Mouse (Mus musculus) midbrain, postnatal 0 days (tissue): ENCODE measurements around the gene Hoxc6. TPM values are rescaled to one million over a fixed set of nuclear protein-coding genes. Genes with fewer than 3 reads are reported as not detected.

Experiments
- ATAC-seq: fragments of 200-750 bp; cut with Nextera tagmentation; 2 replicates; pipeline ENCODE4 v1.8.0; 2017; ENCODE audit warnings: moderate number of reproducible peaks, mild to moderate bottlenecking, moderate TSS enrichment, moderate library complexity; ENCODE audit not compliant: low FRiP score
- DNase-seq: peaks from one replicate; pipeline ENCODE4 v3.0.0-alpha.2; 2015; ENCODE audit warnings: low spot score
- H3K27ac ChIP-seq: fragments of 300-500 bp; sonication (generic); 2 replicates; pipeline ENCODE4 v1.5.1; 2014; ENCODE audit warnings: low read depth, mild to moderate bottlenecking, low read length, mixed read lengths
- H3K27me3 ChIP-seq: fragments of 300-500 bp; sonication (generic); 2 replicates; pipeline ENCODE4 v1.6.1; 2014; ENCODE audit warnings: low read length, control low read depth, mixed read lengths; ENCODE audit not compliant: insufficient read depth
- H3K36me3 ChIP-seq: fragments of 300-500 bp; sonication (generic); 2 replicates; pipeline ENCODE4 v1.6.1; 2014; ENCODE audit warnings: low read length, control low read depth, mixed read lengths; ENCODE audit not compliant: insufficient read depth
- H3K4me1 ChIP-seq: fragments of 300-500 bp; sonication (generic); 2 replicates; pipeline ENCODE4 v1.6.1; 2014; ENCODE audit warnings: mild to moderate bottlenecking, control low read depth, antibody characterized with exemption, low read length, mixed read lengths; ENCODE audit not compliant: insufficient read depth
- H3K4me2 ChIP-seq: fragments of 300-500 bp; sonication (generic); 2 replicates; pipeline ENCODE4 v1.6.1; 2014; ENCODE audit warnings: low read depth, mild to moderate bottlenecking, low read length, mixed read lengths; ENCODE audit not compliant: poor library complexity, severe bottlenecking
- H3K4me3 ChIP-seq: fragments of 300-500 bp; sonication (generic); 2 replicates; pipeline ENCODE4 v1.5.1; 2014; ENCODE audit warnings: low read depth, mild to moderate bottlenecking, low read length, moderate library complexity
- H3K9ac ChIP-seq: fragments of 300-500 bp; sonication (generic); replicated peaks from 2 replicates; pipeline ENCODE4 v1.6.1; 2014; ENCODE audit warnings: mild to moderate bottlenecking, low read length, moderate library complexity, mixed read lengths; ENCODE audit not compliant: poor library complexity, severe bottlenecking
- H3K9me3 ChIP-seq: fragments of 300-500 bp; sonication (generic); 2 replicates; pipeline ENCODE4 v1.6.1; 2016; ENCODE audit warnings: low read length, control low read depth
- CTCF ChIP-seq: IDR thresholded peaks from 2 replicates; pipeline ENCODE4 v1.5.1; 2016; ENCODE audit warnings: antibody characterized with exemption, mild to moderate bottlenecking
- WGBS: fragments of 180-500 bp; shearing (Covaris S2); extraction: QIAGEN DNeasy Blood & Tissue Kit; methylation state at CpG from one replicate; pipeline ENCODE4 v1.1.7; 2014; 5-methylcytosine and 5-hydroxymethylcytosine counted together
- polyA plus RNA-seq: library from polyadenylated mRNA; unstranded; fragments of >200 nt; fragmentation: Nextera tagmentation; extraction: Ambion mirVana; gene quantifications from 2 replicates; pipeline ENCODE4 v1.2.1, GENCODE M21; 2015
- total RNA-seq: library from RNA; depleted of rRNA; stranded (reverse); fragments of >200 nt; gene quantifications from 2 replicates; pipeline ENCODE4 v1.2.3, GENCODE M21; 2014

Hoxc6 gene
- total and polyA plus RNA-seq, 2 experiments from 2014 or later, result not detected

- Histone ChIP-seq H3K4me2 (no peak overlapping the region), H3K9ac (no peak overlapping the region), H3K36me3 (no peaks in the 10 kb centered on the region), H3K4me1 (no peaks in the 10 kb centered on the region), H3K9me3 (no peaks in the 10 kb centered on the region), H3K27ac (no peak overlapping the region), H3K27me3 (peaks cover 96% of the 10 kb centered on the region), H3K4me3 (no peak overlapping the region)
- ATAC-seq, result no peak
- DNase-seq, result no peak
- 2% methylated on average over 28 of the region's 28 CpGs for WGBS
- TF ChIP-seq CTCF, result no peak
Observed at GRCm38 (mm10) chr15:103010847-103011555, 12.9 kb downstream of the Hoxc6 start.

GRCm38 (mm10) chr15:103011928-103012486, 13.9 kb downstream of the Hoxc6 start:
- H3K27ac ChIP-seq, result no peak overlapping the region
- H3K4me3 ChIP-seq, result no peak overlapping the region
- WGBS, result 2% methylated on average over 26 of the region's 26 CpGs

GRCm38 (mm10) chr15:103013238-103013984, 15.4 kb downstream of the Hoxc6 start:
- no peaks in the 10 kb centered on the region for H3K36me3 ChIP-seq
- no peaks in the 10 kb centered on the region for H3K9me3 ChIP-seq
- H3K4me1 ChIP-seq, result no peaks in the 10 kb centered on the region
- 3% methylated on average over 17 of the region's 17 CpGs for WGBS
- no peak overlapping the region for H3K4me3 ChIP-seq
- H3K4me2 ChIP-seq, result no peak overlapping the region
- TF ChIP-seq CTCF, result peak; percentile 81
- ATAC-seq (no peak), DNase-seq (peak; percentile 72)
- no peak overlapping the region for H3K9ac ChIP-seq
- H3K27ac ChIP-seq, result no peak overlapping the region
- peaks cover 96% of the 10 kb centered on the region for H3K27me3 ChIP-seq

More at GRCm38 (mm10) chr15:103011928-103012486, 13.9 kb downstream of the Hoxc6 start:
- H3K4me1 ChIP-seq, result no peaks in the 10 kb centered on the region
- no peaks in the 10 kb centered on the region for H3K9me3 ChIP-seq
- H3K36me3 ChIP-seq, result no peaks in the 10 kb centered on the region
- H3K4me2 ChIP-seq, result no peak overlapping the region
- no peak for ATAC-seq
- no peak overlapping the region for H3K9ac ChIP-seq
- peaks cover 96% of the 10 kb centered on the region for H3K27me3 ChIP-seq
- no peak for DNase-seq
- TF ChIP-seq CTCF, result no peak

- Histone ChIP-seq H3K9ac (no peak overlapping the region), H3K4me2 (peak overlapping the region; percentile 16; the same call in 1 of the 2 replicates), H3K27me3 (peaks cover 96% of the 10 kb centered on the region), H3K4me3 (0 out of 2 replicates have a peak overlapping the region, but pooled peaks have one; percentile 1), H3K4me1 (no peaks in the 10 kb centered on the region), H3K27ac (no peak overlapping the region), H3K36me3 (no peaks in the 10 kb centered on the region), H3K9me3 (no peaks in the 10 kb centered on the region)
- WGBS, result under 1% methylated on average over 51 of the region's 57 CpGs
- ATAC-seq, result peak; percentile 23; the same call in 1 of the 2 replicates
- no peak for DNase-seq
- TF ChIP-seq CTCF, result no peak
Observed at GRCm38 (mm10) chr15:103014166-103015008, 16.3 kb downstream of the Hoxc6 start.

GRCm38 (mm10) chr15:103015009-103015399, 16.9 kb downstream of the Hoxc6 start:
- no peak overlapping the region for H3K27ac ChIP-seq
- no peak for TF ChIP-seq CTCF
- H3K4me1 ChIP-seq, result no peaks in the 10 kb centered on the region
- under 1% methylated on average over 20 of the region's 28 CpGs for WGBS
- ATAC-seq (no peak), DNase-seq (no peak)
- peaks cover 97% of the 10 kb centered on the region for H3K27me3 ChIP-seq
- H3K36me3 ChIP-seq, result no peaks in the 10 kb centered on the region
- H3K9ac ChIP-seq, result no peak overlapping the region
- no peak overlapping the region for H3K4me2 ChIP-seq
- H3K4me3 ChIP-seq, result no peak overlapping the region
- H3K9me3 ChIP-seq, result no peaks in the 10 kb centered on the region
